Mouse (Mus musculus): ENCODE data around the gene Recql. TPM values are rescaled to one million over a fixed set of nuclear protein-coding genes. Genes with fewer than 3 reads are reported as not detected.

Recql gene
- polyA plus RNA-seq (2017; shearing (Covaris generic)) = 46.9 TPM

DNA sequence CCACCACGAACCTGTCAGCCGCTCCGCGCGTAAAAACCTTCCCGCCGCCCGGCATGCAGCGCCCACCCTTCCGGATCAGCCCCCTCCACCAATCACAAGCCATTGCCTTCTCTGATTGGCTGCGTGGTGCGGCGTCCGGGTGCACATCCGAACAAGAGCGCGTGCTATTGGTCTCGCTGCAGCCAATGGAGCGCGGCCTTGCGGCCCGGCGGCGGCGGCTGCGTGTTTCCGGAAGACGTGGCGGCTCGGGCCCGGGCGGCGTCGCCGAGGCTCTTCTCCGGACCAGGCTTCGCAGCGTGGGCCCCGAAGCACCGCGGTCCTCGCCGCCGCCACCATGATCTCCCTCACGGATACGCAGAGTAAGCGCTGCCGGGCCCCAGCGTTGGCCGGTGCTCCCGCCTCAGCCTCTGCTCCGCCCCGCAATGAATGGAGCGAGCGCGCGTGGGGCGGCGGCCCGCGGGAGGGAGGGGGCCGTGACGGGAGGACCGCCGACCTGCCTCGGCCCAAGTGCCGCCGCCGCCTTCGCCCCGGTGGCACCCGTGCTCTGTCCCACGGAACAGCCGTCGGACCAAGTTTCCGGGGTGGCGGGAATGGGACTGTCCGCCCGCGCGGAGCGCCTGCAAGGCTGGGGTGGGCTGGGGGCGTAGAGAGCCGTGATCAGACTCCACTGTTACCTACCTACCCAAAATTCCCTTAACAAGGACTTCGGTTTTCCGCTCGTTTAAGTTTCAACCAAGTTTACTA is at the start of gene Recql, which contains the start of gene Golt1b:
Gene Recql, minus strand, starts transcription at position 77 of the 744 bp plus-strand sequence.
Gene Golt1b, plus strand, starts transcription at position 211 of the 744 bp plus-strand sequence.

DNA sequence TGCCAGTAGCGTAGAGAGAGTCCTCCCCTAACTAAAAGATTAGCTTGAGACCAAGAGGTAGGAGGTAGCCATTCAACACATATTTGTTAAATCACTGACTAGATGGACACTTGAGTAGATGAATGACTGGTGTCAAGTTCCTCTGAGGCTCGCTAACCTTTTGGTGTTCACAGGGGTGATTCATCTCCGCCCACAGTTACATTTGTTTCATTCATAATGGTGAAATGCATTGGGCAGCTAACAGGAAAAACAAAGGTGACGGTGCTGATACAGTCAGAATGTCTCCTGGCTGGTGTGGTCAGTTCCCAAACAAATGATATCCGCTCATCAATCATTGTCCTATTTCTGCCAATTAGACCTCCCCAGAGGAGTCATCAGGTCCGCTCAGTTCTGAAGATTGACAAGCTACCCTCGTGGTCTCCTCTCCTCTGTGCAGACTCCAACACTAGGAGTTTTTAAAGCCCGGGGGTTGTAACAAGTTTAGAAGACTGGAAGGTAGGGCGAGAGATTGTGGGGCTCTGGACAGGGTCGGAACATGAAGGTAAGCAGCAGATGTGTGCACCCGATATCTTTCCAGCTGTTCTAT is 26.1 kb upstream of the Recql start, which contains the start of gene Spx:
Gene Spx, plus strand, starts transcription at position 536 of the 586 bp plus-strand sequence.

DNA sequence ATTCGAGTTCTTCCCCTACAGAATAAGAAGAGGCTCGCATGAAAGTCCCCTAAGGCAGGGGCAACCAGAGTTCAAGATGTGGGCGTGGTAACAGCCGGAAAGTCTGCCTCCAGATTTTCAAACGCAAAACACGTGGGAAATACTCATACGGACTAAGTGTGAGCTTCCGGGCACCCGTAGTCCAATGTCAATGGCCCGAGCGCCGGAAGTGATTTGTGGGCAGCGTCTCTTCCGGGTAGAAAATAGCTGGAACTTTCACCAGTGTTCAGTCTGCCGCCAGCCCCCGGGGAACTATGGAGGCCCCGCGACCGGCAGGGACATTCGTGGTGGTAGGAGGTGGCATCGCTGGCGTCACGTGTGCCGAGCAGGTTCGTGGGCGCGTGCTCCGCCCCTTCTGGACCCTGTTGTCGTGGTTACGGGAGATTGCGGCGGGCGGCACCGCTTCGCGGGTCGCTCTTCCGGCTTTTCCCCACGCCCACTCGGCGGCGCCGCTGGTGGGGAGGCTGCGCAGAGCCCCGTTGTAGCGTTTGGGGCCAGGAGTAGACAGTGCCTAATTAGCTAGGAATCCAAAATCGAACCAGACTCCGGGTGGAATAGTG is 41.3 kb downstream of the Recql start, which contains the start of gene Pyroxd1:
Gene Pyroxd1, plus strand, starts transcription at position 215 of the 599 bp plus-strand sequence.

DNA sequence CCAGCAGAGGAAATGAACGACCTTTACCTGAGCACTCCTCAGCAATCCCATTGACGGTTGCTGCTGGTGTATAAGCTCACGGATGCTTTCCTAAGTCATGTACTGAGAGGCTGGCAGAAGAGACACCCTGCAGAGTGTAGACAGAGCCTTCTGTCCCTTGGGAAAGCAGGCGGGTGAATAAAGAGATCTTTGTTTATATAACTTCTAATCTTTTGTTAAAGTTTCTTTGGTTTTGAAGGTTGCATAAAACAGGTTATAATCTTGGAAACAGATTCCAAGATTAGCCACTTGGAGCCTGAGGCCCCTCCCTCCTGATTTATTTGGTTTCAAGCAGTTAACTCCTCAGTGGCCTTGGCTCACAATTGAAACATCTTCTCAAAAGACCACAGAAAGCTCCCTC is 64.0 kb downstream of the Recql start, which contains the start of gene Slco1a5:
Gene Slco1a5, minus strand, starts transcription at position 101 of the 400 bp plus-strand sequence.

Other genes with a start within 250 kb of the Recql start
- gene Slco1a6, start 178.6 kb downstream of the Recql start, polyA plus RNA-seq (2017; shearing (Covaris generic)) = 0.87 TPM
- not detected for gene Iapp, start 88.7 kb downstream of the Recql start, polyA plus RNA-seq (2017; shearing (Covaris generic))
- gene Slco1a5, start 64.1 kb downstream of the Recql start, polyA plus RNA-seq (2017; shearing (Covaris generic)) = not detected
- gene Pyroxd1, start 41.4 kb downstream of the Recql start, polyA plus RNA-seq (2017; shearing (Covaris generic)) = 23.4 TPM
- 31.9 TPM for gene Golt1b, start 134 bp upstream of the Recql start, polyA plus RNA-seq (2017; shearing (Covaris generic))
- gene Spx, start 26.4 kb upstream of the Recql start, polyA plus RNA-seq (2017; shearing (Covaris generic)) = not detected
- gene Gys2, start 86.0 kb upstream of the Recql start, polyA plus RNA-seq (2017; shearing (Covaris generic)) = not detected
- gene Ldhb, start 120.9 kb upstream of the Recql start, polyA plus RNA-seq (2017; shearing (Covaris generic)) = 154 TPM
- not detected for gene Kcnj8, start 184.5 kb upstream of the Recql start, polyA plus RNA-seq (2017; shearing (Covaris generic))

All from activated CD4-positive, CD25-positive, alpha-beta regulatory T cell, adult 9 weeks (primary cell).